Mouse (Mus musculus) spleen, adult 2 months (tissue): Measurements from ENCODE around the gene Tax1bp3.

Experiments used
- CTCF ChIP-seq: fragments of 200-500 bp; IDR thresholded peaks from 2 replicates; pipeline ENCODE4 v1.5.1; 2011; ENCODE audit warnings: mild to moderate bottlenecking, inconsistent platforms; ENCODE audit not compliant: insufficient read depth, insufficient read length, insufficient replicate concordance; ENCODE audit errors: extremely low read depth
- POLR2A ChIP-seq: fragments of 200-500 bp; IDR thresholded peaks from 2 replicates; pipeline ENCODE4 v1.6.1; 2011; ENCODE audit warnings: low read depth, low read length, inconsistent platforms

DNA sequence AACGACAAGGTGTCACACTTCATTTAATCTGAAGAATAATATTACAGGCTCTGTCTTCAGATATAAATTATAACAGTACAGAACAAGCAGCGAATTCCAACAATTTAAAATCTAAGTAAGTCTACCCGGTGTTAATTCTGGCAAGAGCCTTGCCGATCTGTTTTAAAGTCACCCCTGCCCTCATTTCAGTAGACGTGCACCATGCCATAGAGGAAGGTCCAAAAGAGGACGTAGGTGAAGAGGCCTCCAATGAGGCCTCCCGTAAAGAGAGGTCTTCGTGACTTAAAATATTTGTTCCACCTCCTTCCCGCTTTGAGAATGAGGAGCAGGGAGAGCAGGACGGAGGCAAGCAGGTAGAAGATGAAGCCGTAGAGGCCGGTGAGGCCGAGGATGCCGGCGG lies 697 bp upstream of the Tax1bp3 start:
- TF ChIP-seq POLR2A (no peak), CTCF (no peak)
